Mouse (Mus musculus) CD8-positive naive resting alpha-beta T cell, adult 57 days (primary cell): Measurements from ENCODE around the gene Osbpl3. TPM values are rescaled to one million over a fixed set of nuclear protein-coding genes. Genes with fewer than 3 reads are reported as not detected.

Experiments used
- total RNA-seq: library from RNA; stranded (reverse); gene quantifications from one replicate; pipeline ENCODE4 v1.2.4, GENCODE M21; 2023

Gene Osbpl3
- 1.4 TPM for total RNA-seq

GRCm38 (mm10) chr6:50455829-50456469, at the start of gene Osbpl3:
Osbpl3 (minus strand) TSS chr6:50456201.

GRCm38 (mm10) chr6:50263670-50264069, 192.3 kb downstream of the Osbpl3 start, which contains the start of gene Gsdme:
Gsdme (minus strand) TSS chr6:50263862.

Other genes with a start within 250 kb of the Osbpl3 start
- gene Gsdme, start 192.3 kb downstream of the Osbpl3 start, total RNA-seq: 0.95 TPM
- gene Cycs, start 110.3 kb upstream of the Osbpl3 start, total RNA-seq: 27.9 TPM
- gene 4921507P07Rik, start 140.4 kb upstream of the Osbpl3 start, total RNA-seq: 1.4 TPM
- gene Npvf, start 198.2 kb upstream of the Osbpl3 start, total RNA-seq: not detected